Mouse (Mus musculus) gastrocnemius, adult 18-20 months (tissue): ENCODE results near the gene Rho. TPM values are rescaled to one million over a fixed set of nuclear protein-coding genes. Genes with fewer than 3 reads are reported as not detected.
A peak's percentile ranks its signal among the peaks of the same experiment; 100 is the strongest.

Experiments used
- DNase-seq: peaks from one replicate; pipeline ENCODE4 v3.0.0; 2021; ENCODE audit warnings: low spot score
- total RNA-seq, 2 experiments: library from RNA; stranded (reverse); gene quantifications; 2 replicates each; pipeline ENCODE4 v1.2.3; 2021

The Rho gene
- total RNA-seq, 2 experiments from 2014 or later, result 0.05 TPM; not detected in 1

- peak; percentile 50 for DNase-seq
These were observed 15.7 kb upstream of the Rho start for GRCm38 (mm10) chr6:115915601-115916445.

GRCm38 (mm10) chr6:115916611-115917010, 14.9 kb upstream of the Rho start:
- DNase-seq, result no peak

- no peak for DNase-seq
These were observed 12.9 kb upstream of the Rho start for GRCm38 (mm10) chr6:115918615-115919014.

GRCm38 (mm10) chr6:115919876-115920275, 11.7 kb upstream of the Rho start:
- DNase-seq, result no peak

- DNase-seq, result no peak
These were observed 6.7 kb upstream of the Rho start for GRCm38 (mm10) chr6:115924829-115925228.

GRCm38 (mm10) chr6:115926416-115926815, 5.1 kb upstream of the Rho start:
- DNase-seq, result no peak

- no peak for DNase-seq
These were observed 4.0 kb upstream of the Rho start for GRCm38 (mm10) chr6:115927292-115928242.

- no peak for DNase-seq
These were observed 1.5 kb upstream of the Rho start for GRCm38 (mm10) chr6:115930018-115930417.

- DNase-seq, result no peak
These were observed 843 bp downstream of the Rho start for GRCm38 (mm10) chr6:115932391-115932790.

GRCm38 (mm10) chr6:115935544-115935943, 4.0 kb downstream of the Rho start:
- no peak for DNase-seq

GRCm38 (mm10) chr6:115938011-115938410, 6.5 kb downstream of the Rho start:
- DNase-seq, result no peak

- DNase-seq, result no peak
These were observed 7.2 kb downstream of the Rho start for GRCm38 (mm10) chr6:115938798-115939197.

- DNase-seq, result no peak
These were observed 9.1 kb downstream of the Rho start for GRCm38 (mm10) chr6:115940603-115941002.

GRCm38 (mm10) chr6:115941128-115941527, 9.6 kb downstream of the Rho start:
- DNase-seq, result no peak

GRCm38 (mm10) chr6:115943498-115944427, 12.2 kb downstream of the Rho start:
- DNase-seq, result no peak

- DNase-seq, result no peak
These were observed 13.1 kb downstream of the Rho start, which contains the start of gene H1foo for GRCm38 (mm10) chr6:115944638-115945037. Gene H1foo, plus strand, starts transcription at chr6:115944938.

GRCm38 (mm10) chr6:115945633-115946032, 14.1 kb downstream of the Rho start:
- DNase-seq, result no peak

- no peak for DNase-seq
These were observed 14.8 kb downstream of the Rho start for GRCm38 (mm10) chr6:115946389-115946788.

GRCm38 (mm10) chr6:115954506-115955074, 23.0 kb downstream of the Rho start:
- no peak for DNase-seq

GRCm38 (mm10) chr6:115955169-115955568, 23.6 kb downstream of the Rho start:
- no peak for DNase-seq

- DNase-seq, result no peak
These were observed 24.1 kb downstream of the Rho start for GRCm38 (mm10) chr6:115955664-115956063.
